Mouse (Mus musculus) liver, embryonic 11.5 days (tissue): ENCODE results near the gene Slc4a8. TPM values are rescaled to one million over a fixed set of nuclear protein-coding genes. Genes with fewer than 3 reads are reported as not detected.

Experiments used
- ATAC-seq: fragments of 200-750 bp; cut with Nextera tagmentation; replicated peaks from 2 replicates; pipeline ENCODE4 v1.8.0; 2017; ENCODE audit warnings: moderate number of reproducible peaks, mild to moderate bottlenecking, moderate TSS enrichment, moderate library complexity; ENCODE audit not compliant: low FRiP score
- DNase-seq: peaks from one replicate; pipeline ENCODE4 v3.0.0-alpha.2; 2017; ENCODE audit warnings: low spot score
- H3K27ac ChIP-seq: fragments of 300-500 bp; sonication (generic); 2 replicates; pipeline ENCODE4 v1.5.1; 2014; ENCODE audit warnings: mild to moderate bottlenecking, low read depth, low read length, control low read depth
- H3K27me3 ChIP-seq: fragments of 300-500 bp; sonication (generic); replicated peaks from 2 replicates; pipeline ENCODE4 v1.6.1; 2014; ENCODE audit warnings: low read length, mixed read lengths; ENCODE audit not compliant: control insufficient read depth, insufficient read depth
- H3K36me3 ChIP-seq: fragments of 300-500 bp; sonication (generic); 2 replicates; pipeline ENCODE4 v1.6.1; 2014; ENCODE audit warnings: mild to moderate bottlenecking, low read length, moderate library complexity, mixed read lengths; ENCODE audit not compliant: control insufficient read depth, insufficient read depth
- H3K4me1 ChIP-seq: fragments of 300-500 bp; sonication (generic); replicated peaks from 2 replicates; pipeline ENCODE4 v1.6.1; 2014; ENCODE audit warnings: low read length, mixed read lengths; ENCODE audit not compliant: control insufficient read depth, insufficient read depth
- H3K4me2 ChIP-seq: fragments of 300-500 bp; sonication (generic); 2 replicates; pipeline ENCODE4 v1.6.1; 2014; ENCODE audit warnings: mild to moderate bottlenecking, control low read depth, moderate library complexity
- H3K4me3 ChIP-seq: fragments of 300-500 bp; sonication (generic); 2 replicates; pipeline ENCODE4 v1.5.1; 2014; ENCODE audit warnings: low read depth, low read length, control low read depth
- H3K9ac ChIP-seq: fragments of 300-500 bp; sonication (generic); 2 replicates; pipeline ENCODE4 v1.6.1; 2014; ENCODE audit warnings: low read depth, low read length, control low read depth
- H3K9me3 ChIP-seq: fragments of 300-500 bp; sonication (generic); 2 replicates; pipeline ENCODE4 v1.6.1; 2016; ENCODE audit warnings: low read length, inconsistent platforms, mixed read lengths; ENCODE audit not compliant: control insufficient read depth
- WGBS: fragments of 180-500 bp; shearing (Covaris S2); extraction: QIAGEN DNeasy Blood & Tissue Kit; methylation state at CpG from one replicate; pipeline ENCODE4 v1.1.7; 2014; 5-methylcytosine and 5-hydroxymethylcytosine counted together
- polyA plus RNA-seq: library from polyadenylated mRNA; unstranded; fragments of >200 nt; fragmentation: Nextera tagmentation; extraction: Ambion mirVana; gene quantifications from 2 replicates; pipeline ENCODE4 v1.2.1, GENCODE M21; 2014

Gene Slc4a8
- polyA plus RNA-seq, 1 experiment from 2014 or later, result 1.5 TPM

DNA sequence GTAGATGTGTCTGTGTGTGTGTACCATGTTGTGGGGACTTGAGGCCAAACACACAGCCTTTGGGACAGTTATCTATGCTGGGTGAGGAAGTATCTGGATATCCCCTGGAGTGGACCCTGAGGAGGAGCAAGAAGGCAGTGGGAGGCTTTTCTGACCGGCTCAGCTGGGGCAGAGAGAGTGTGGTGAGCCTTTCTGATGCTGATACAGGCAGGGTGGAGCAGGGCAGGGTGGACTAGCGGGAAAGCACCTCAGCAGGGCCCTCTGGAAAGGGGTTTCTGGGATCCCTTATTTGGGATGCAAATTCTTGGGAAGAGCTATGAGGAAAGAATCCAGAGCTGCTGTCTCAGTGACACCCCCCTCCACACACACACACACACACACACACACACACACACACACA is 30.8 kb downstream of the Slc4a8 start:
- Histone ChIP-seq H3K27me3 (no peaks in the 10 kb centered on the region), H3K4me1 (no peaks in the 10 kb centered on the region), H3K36me3 (no peaks in the 10 kb centered on the region), H3K4me3 (no peak overlapping the region), H3K4me2 (no peak overlapping the region), H3K27ac (no peak overlapping the region), H3K9ac (no peak overlapping the region), H3K9me3 (no peaks in the 10 kb centered on the region)
- ATAC-seq (no peak), DNase-seq (no peak)
- 49% methylated on average over 2 of the region's 2 CpGs for WGBS

DNA sequence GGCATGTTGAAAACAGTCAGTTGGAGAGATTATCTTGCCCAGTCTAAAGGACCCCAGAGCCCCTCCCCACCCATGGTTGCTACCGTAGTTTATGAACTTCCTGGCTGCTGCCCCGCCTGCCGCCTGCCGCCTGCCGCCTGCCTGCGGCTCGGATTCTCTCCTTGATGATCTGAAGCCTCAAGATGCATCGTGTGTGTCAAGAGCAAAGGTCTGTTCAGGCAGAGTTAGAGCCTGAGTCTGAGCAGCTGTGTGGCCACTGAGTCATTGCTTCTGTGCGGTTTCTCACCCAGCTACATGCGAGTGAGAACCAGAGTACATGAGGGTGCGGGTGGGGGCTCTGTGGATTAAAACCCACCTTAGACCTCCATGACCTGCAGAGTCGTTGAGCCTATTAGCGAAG is 39.4 kb downstream of the Slc4a8 start:
- H3K27ac ChIP-seq, result no peak overlapping the region
- no peak overlapping the region for H3K9ac ChIP-seq
- DNase-seq (no peak), ATAC-seq (no peak)
- H3K36me3 ChIP-seq, result no peaks in the 10 kb centered on the region
- H3K4me1 ChIP-seq, result no peaks in the 10 kb centered on the region
- H3K27me3 ChIP-seq, result peaks cover 3% of the 10 kb centered on the region; the same call in 1 of the 2 replicates
- H3K4me3 ChIP-seq, result no peak overlapping the region
- H3K4me2 ChIP-seq, result no peak overlapping the region
- H3K9me3 ChIP-seq, result no peaks in the 10 kb centered on the region
- 60% methylated on average over 13 of the region's 13 CpGs for whole genome bisulfite sequencing

DNA sequence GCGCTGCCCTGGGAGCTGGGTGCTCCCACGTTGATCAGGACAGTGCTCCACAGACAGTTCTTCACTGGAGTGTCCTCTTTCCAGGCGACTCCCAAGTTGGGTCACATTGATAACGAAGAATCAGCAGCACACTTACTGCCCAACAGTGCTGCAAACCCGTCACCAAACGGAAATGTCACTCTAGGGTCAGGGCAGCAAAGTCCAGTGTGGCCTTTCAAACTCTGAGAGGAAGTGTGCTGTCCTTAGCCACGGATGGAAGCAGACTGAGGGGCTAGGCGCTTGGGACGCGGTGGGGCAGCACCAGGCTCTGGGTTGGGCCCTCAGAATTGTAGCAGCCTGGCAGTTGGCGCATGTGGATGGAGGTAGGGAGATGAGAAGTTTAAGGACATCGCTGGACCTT is 46.5 kb downstream of the Slc4a8 start:
- ATAC-seq, result no peak
- H3K4me3 ChIP-seq, result no peak overlapping the region
- H3K27me3 ChIP-seq, result no peaks in the 10 kb centered on the region

DNA sequence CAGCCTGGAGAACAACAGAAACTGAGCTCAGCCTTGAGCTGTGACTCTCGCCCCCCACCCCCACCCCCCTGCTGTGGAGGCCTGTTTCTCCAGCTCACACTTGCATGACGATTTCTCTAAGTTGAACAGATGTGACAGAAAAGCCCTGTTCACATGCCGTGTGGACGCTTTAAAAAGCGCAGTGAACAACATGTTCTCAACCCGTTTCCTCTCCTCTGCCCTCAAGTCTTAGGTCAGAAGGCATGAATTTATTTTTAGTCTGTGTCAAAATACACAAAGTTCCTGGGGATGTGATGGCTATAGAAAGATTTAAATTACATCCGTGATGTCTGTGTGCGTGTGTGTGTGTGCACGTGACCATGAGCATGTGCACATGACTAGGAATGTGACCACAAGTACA is 46.9 kb downstream of the Slc4a8 start:
- Histone ChIP-seq H3K4me2 (no peak overlapping the region), H3K9me3 (no peaks in the 10 kb centered on the region), H3K36me3 (no peaks in the 10 kb centered on the region), H3K27me3 (no peaks in the 10 kb centered on the region), H3K9ac (no peak overlapping the region), H3K4me1 (0 out of 2 replicates have a peak, but pooled peaks cover 4% of the 10 kb centered on the region), H3K27ac (no peak overlapping the region), H3K4me3 (no peak overlapping the region)
- ATAC-seq, result no peak
- DNase-seq, result no peak
- WGBS, result 80% methylated on average over 9 of the region's 9 CpGs

More for the DNA sequence above, 46.5 kb downstream of the Slc4a8 start:
- Histone ChIP-seq H3K9ac (no peak overlapping the region), H3K9me3 (no peaks in the 10 kb centered on the region), H3K27ac (no peak overlapping the region), H3K4me2 (no peak overlapping the region), H3K36me3 (no peaks in the 10 kb centered on the region), H3K4me1 (0 out of 2 replicates have a peak, but pooled peaks cover 4% of the 10 kb centered on the region)
- no peak for DNase-seq
- WGBS, result 61% methylated on average over 12 of the region's 12 CpGs

DNA sequence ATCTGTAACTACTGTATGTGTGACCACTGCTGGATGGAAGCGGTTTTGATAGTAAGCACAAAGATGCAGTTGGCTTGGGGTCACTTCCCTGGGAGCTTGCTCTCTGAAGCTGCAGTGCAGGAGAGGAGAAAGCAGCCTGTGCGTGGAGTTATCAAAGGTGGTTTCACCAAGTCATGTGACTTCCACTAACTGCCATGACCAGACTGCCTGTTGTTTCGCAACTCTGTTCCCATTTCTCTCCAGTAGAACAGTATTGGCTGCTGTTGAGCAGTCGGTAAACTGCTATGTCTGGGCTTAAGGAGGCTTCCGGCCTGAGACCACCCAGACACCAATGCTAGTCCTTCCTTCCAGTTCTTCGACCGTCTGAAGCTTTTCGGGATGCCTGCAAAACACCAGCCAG is 48.7 kb downstream of the Slc4a8 start:
- WGBS, result 61% methylated on average over 8 of the region's 8 CpGs
- no peak overlapping the region for H3K9ac ChIP-seq
- H3K27ac ChIP-seq, result no peak overlapping the region
- H3K4me3 ChIP-seq, result no peak overlapping the region
- DNase-seq (no peak), ATAC-seq (no peak)
- H3K4me1 ChIP-seq, result 0 out of 2 replicates have a peak, but pooled peaks cover 4% of the 10 kb centered on the region
- no peaks in the 10 kb centered on the region for H3K9me3 ChIP-seq
- no peaks in the 10 kb centered on the region for H3K27me3 ChIP-seq
- H3K4me2 ChIP-seq, result no peak overlapping the region
- no peaks in the 10 kb centered on the region for H3K36me3 ChIP-seq

DNA sequence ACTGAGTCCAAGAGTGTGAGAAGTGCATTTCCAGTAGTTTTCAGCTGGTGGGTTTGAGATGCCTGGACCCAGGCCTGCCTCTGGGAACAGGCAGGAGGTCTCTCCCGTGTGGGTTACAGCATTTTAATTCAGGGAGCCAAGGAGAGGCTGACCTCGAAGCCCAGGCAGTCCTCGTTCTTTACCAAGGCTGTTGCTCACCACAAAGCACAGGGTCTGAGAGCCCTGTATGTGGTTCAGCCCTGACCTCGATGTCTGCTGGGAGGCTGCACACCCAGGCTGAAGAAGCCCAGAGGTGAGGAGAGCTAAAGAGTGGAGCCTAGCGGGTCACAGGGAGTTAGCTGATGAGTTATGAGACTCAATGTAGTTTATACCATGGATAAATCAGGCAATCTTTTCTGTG is 52.0 kb downstream of the Slc4a8 start:
- Histone ChIP-seq H3K4me1 (no peaks in the 10 kb centered on the region), H3K27me3 (no peaks in the 10 kb centered on the region; the same call in none of the 2 replicates), H3K36me3 (no peaks in the 10 kb centered on the region), H3K4me3 (no peak overlapping the region), H3K9ac (no peak overlapping the region), H3K27ac (no peak overlapping the region), H3K9me3 (no peaks in the 10 kb centered on the region), H3K4me2 (no peak overlapping the region)
- ATAC-seq (no peak), DNase-seq (no peak)
- WGBS, result 57% methylated on average over 5 of the region's 5 CpGs

DNA sequence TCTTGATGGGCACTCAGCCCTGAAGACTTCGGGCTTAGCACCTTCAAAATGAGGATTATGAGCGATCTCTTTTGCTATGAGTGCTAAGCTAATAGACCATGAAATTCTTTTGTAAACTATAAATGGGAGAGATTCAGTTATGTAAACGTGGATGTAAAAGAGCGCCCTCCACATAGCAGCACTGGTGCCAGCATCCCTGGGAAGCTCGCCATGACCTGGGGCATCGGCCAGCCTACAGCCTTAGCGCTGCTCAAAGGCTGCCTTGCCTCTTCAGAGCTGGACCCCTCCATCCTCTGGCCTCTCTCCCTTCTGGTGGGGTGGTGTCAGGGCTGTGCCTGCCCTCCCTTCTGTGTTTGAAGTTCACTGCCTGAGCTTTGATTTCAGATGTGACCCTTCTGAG is 52.5 kb downstream of the Slc4a8 start:
- Histone ChIP-seq H3K9me3 (no peaks in the 10 kb centered on the region), H3K27ac (no peak overlapping the region), H3K4me2 (no peak overlapping the region), H3K4me1 (no peaks in the 10 kb centered on the region), H3K9ac (no peak overlapping the region), H3K36me3 (no peaks in the 10 kb centered on the region), H3K4me3 (no peak overlapping the region), H3K27me3 (no peaks in the 10 kb centered on the region; the same call in none of the 2 replicates)
- ATAC-seq (no peak), DNase-seq (no peak)
- 78% methylated on average over 7 of the region's 7 CpGs for WGBS

DNA sequence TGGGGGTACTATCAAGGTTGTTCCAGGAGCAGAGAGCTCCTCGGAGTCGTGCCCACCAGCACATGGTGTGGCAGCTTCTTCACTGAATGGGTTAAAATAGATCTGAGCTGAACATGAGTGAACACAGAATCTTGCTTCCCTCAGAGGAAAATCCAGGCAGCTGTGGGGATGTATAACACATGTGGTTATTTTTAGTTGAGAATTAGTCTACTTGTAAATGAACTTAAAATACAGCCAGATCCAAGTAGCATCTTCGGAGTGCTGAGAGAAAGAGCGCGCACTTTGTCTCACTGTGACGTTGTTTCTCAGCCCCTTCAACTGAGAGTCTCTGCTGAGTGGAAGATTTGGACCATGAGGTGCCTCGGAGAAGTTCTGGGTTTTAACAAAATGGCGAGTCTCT is 53.8 kb downstream of the Slc4a8 start:
- WGBS, result 78% methylated on average over 8 of the region's 8 CpGs
- DNase-seq, result no peak

DNA sequence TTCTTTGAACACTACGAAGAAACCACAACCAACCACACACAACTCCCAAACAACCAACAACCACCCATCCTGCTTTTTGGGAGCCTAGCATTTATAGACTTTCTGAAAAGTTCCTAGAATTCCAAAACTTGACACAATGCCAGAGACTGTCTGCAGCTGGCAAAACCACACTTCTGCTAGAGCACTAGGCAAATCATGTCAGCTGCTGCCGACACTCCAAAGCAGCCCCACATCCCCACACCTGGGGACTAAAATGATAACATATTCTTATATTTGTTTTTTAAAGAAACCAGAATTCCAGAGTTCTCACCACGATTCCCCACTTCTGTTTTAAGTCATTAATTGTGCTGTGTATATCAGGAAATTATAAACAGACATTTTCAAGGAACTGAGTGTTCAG is 57.3 kb downstream of the Slc4a8 start:
- H3K9me3 ChIP-seq, result no peaks in the 10 kb centered on the region
- H3K4me1 ChIP-seq, result no peaks in the 10 kb centered on the region
- H3K4me3 ChIP-seq, result no peak overlapping the region
- H3K27me3 ChIP-seq, result peaks cover 4% of the 10 kb centered on the region
- H3K36me3 ChIP-seq, result no peaks in the 10 kb centered on the region
- DNase-seq (no peak), ATAC-seq (no peak)
- H3K9ac ChIP-seq, result no peak overlapping the region
- no peak overlapping the region for H3K27ac ChIP-seq
- WGBS, result 77% methylated on average over 3 of the region's 3 CpGs
- no peak overlapping the region for H3K4me2 ChIP-seq

More for the DNA sequence above, 53.8 kb downstream of the Slc4a8 start:
- Histone ChIP-seq H3K27me3 (no peaks in the 10 kb centered on the region; the same call in none of the 2 replicates), H3K9ac (no peak overlapping the region), H3K4me1 (no peaks in the 10 kb centered on the region), H3K4me2 (no peak overlapping the region), H3K4me3 (no peak overlapping the region), H3K36me3 (no peaks in the 10 kb centered on the region), H3K27ac (no peak overlapping the region), H3K9me3 (no peaks in the 10 kb centered on the region)
- ATAC-seq, result no peak
